Mouse (Mus musculus) myocyte (in vitro differentiated cells): Measurements from ENCODE around the gene Tmem150a. TPM values are rescaled to one million over a fixed set of nuclear protein-coding genes. Genes with fewer than 3 reads are reported as not detected.

Experiments used
- H3K27me3 ChIP-seq: one replicate; pipeline ENCODE4 v1.6.1; 2011; ENCODE audit not compliant: control insufficient read depth, insufficient read depth, insufficient read length
- H3K36me3 ChIP-seq: one replicate; pipeline ENCODE4 v1.6.1; 2011; ENCODE audit not compliant: control insufficient read depth, insufficient read depth
- H3K4me2 ChIP-seq: one replicate; pipeline ENCODE4 v1.6.1; 2011; ENCODE audit warnings: low read depth, control low read depth
- H3K4me3 ChIP-seq: one replicate; pipeline ENCODE4 v1.5.1; 2011; ENCODE audit warnings: mild to moderate bottlenecking, control low read depth, moderate library complexity
- H3K79me2 ChIP-seq: one replicate; pipeline ENCODE4 v1.6.1; 2011; ENCODE audit not compliant: control insufficient read depth, insufficient read depth
- H3ac ChIP-seq: one replicate; pipeline ENCODE4 v1.6.1; 2011; ENCODE audit not compliant: control insufficient read depth, insufficient read length
- CEBPB ChIP-seq: IDR thresholded peaks from 2 replicates; pipeline ENCODE4 v1.6.1; 2011; ENCODE audit warnings: mild to moderate bottlenecking, moderate library complexity; ENCODE audit not compliant: poor library complexity, insufficient read depth, severe bottlenecking
- E2F4 ChIP-seq: IDR thresholded peaks from one replicate; pipeline ENCODE4 v1.6.1; 2011; ENCODE audit warnings: mild to moderate bottlenecking, control low read depth, moderate library complexity; ENCODE audit not compliant: insufficient read depth
- MAX ChIP-seq: IDR thresholded peaks from one replicate; pipeline ENCODE4 v1.6.1; 2011; ENCODE audit warnings: low read depth, mild to moderate bottlenecking, control low read depth
- MYOD1 ChIP-seq, 3 experiments: IDR thresholded peaks; one replicate each; pipeline ENCODE4 v1.6.1; 2011; ENCODE audit warnings: control low read depth in 2 of 3, low read depth in 2 of 3, mild to moderate bottlenecking in 2 of 3, moderate library complexity in 1 of 3; ENCODE audit not compliant: insufficient read length in 2 of 3, control insufficient read depth in 1 of 3
- MYOG ChIP-seq, 3 experiments: IDR thresholded peaks; one replicate each; pipeline ENCODE4 v1.6.1; 2011; ENCODE audit warnings: control low read depth in 2 of 3, low read depth in 2 of 3, mild to moderate bottlenecking in 2 of 3; ENCODE audit not compliant: insufficient read length in 2 of 3, control insufficient read depth in 1 of 3, insufficient read depth in 1 of 3
- POLR2A ChIP-seq: IDR thresholded peaks from one replicate; pipeline ENCODE4 v1.6.1; 2011; ENCODE audit warnings: low read depth, mild to moderate bottlenecking, control low read depth, moderate library complexity; ENCODE audit not compliant: insufficient read length
- POLR2AphosphoS2 ChIP-seq: IDR thresholded peaks from one replicate; pipeline ENCODE4 v1.6.1; 2011; ENCODE audit warnings: low read depth, control low read depth; ENCODE audit not compliant: insufficient read length
- REST ChIP-seq: IDR thresholded peaks from one replicate; pipeline ENCODE4 v1.6.1; 2011; ENCODE audit warnings: mild to moderate bottlenecking, control low read depth, moderate library complexity; ENCODE audit not compliant: insufficient read depth, insufficient read length
- SRF ChIP-seq: IDR thresholded peaks from one replicate; pipeline ENCODE4 v1.6.1; 2011; ENCODE audit warnings: low read depth; ENCODE audit not compliant: control insufficient read depth, insufficient read length
- TCF12 ChIP-seq: IDR thresholded peaks from one replicate; pipeline ENCODE4 v1.6.1; 2011; ENCODE audit warnings: mild to moderate bottlenecking, control low read depth; ENCODE audit not compliant: poor library complexity, insufficient read depth, severe bottlenecking
- TCF3 ChIP-seq: IDR thresholded peaks from one replicate; pipeline ENCODE4 v1.6.1; 2011; ENCODE audit warnings: low read depth, control low read depth; ENCODE audit not compliant: insufficient read length
- USF1 ChIP-seq: IDR thresholded peaks from one replicate; pipeline ENCODE4 v1.6.1; 2011; ENCODE audit warnings: low read depth, mild to moderate bottlenecking, control low read depth, moderate library complexity
- polyA plus RNA-seq: library from polyadenylated mRNA; unstranded; fragments of >200 nt; fragmentation: generic; extraction: Trizol; gene quantifications from one replicate; pipeline ENCODE4 v1.2.1, GENCODE M21; 2012; ENCODE audit warnings: missing spikeins

Gene Tmem150a
- polyA plus RNA-seq, 1 experiment = 26.7 TPM

- H3K36me3 ChIP-seq = peaks cover 13% of the 10 kb centered on the region
- peak within 1 kb of the TSS; percentile 96 for H3K4me2 ChIP-seq
- H3K4me3 ChIP-seq = peak within 1 kb of the TSS; percentile 69
- peak; percentile 78 for TF ChIP-seq E2F4
- TF ChIP-seq USF1 = peak; percentile 24
- peak; percentile 94 for TF ChIP-seq POLR2AphosphoS2
- no peak for TF ChIP-seq TCF12
- peak; percentile 95 for TF ChIP-seq POLR2A
- no peak for TF ChIP-seq TCF3
- H3K79me2 ChIP-seq = peaks cover 72% of the 10 kb centered on the region
- no peaks in the 10 kb centered on the region for H3K27me3 ChIP-seq
- peak within 1 kb of the TSS; percentile 92 for H3ac ChIP-seq
Measured at GRCm38 (mm10) chr6:72345074-72345567, 10.1 kb upstream of the Tmem150a start, which contains the start of gene Usp39. Usp39 (minus strand) TSS chr6:72345184.

- Histone ChIP-seq H3K4me2 (peak overlapping the region; percentile 91), H3K27me3 (no peaks in the 10 kb centered on the region), H3K4me3 (peak overlapping the region; percentile 69), H3ac (no peak overlapping the region), H3K79me2 (peaks cover 70% of the 10 kb centered on the region), H3K36me3 (peaks cover 14% of the 10 kb centered on the region)
- no peak for TF ChIP-seq SRF
- TF ChIP-seq POLR2A = no peak
- no peak for TF ChIP-seq MYOD1 (IDR thresholded peaks at IDR 0.05; ENCODE audit: control insufficient read depth in 1 of 3, insufficient read length in 2 of 3, low read depth in 2 of 3)
- no peak for TF ChIP-seq TCF3
- TF ChIP-seq E2F4 = no peak
- no peak for TF ChIP-seq MAX
- TF ChIP-seq CEBPB = no peak
- no peak for TF ChIP-seq MYOG (IDR thresholded peaks at IDR 0.05; ENCODE audit: control insufficient read depth in 1 of 3, insufficient read depth in 1 of 3, insufficient read length in 2 of 3, low read depth in 2 of 3)
- no peak for TF ChIP-seq USF1
- TF ChIP-seq REST = no peak
- TF ChIP-seq TCF12 = no peak
- no peak for TF ChIP-seq POLR2AphosphoS2
Measured at GRCm38 (mm10) chr6:72345633-72346032, 9.6 kb upstream of the Tmem150a start.

GRCm38 (mm10) chr6:72346261-72346660 is 9.0 kb upstream of the Tmem150a start:
- H3K4me2 ChIP-seq = peak overlapping the region; percentile 75
- H3K27me3 ChIP-seq = no peaks in the 10 kb centered on the region
- H3K4me3 ChIP-seq = peak overlapping the region; percentile 53
- no peak for TF ChIP-seq SRF
- TF ChIP-seq MAX = no peak
- no peak for TF ChIP-seq REST
- TF ChIP-seq USF1 = no peak
- TF ChIP-seq TCF3 = no peak
- no peak for TF ChIP-seq POLR2AphosphoS2
- no peak for TF ChIP-seq MYOD1 (IDR thresholded peaks at IDR 0.05; ENCODE audit: control insufficient read depth in 1 of 3, insufficient read length in 2 of 3, low read depth in 2 of 3)
- no peak for TF ChIP-seq E2F4
- TF ChIP-seq CEBPB = no peak
- peaks cover 17% of the 10 kb centered on the region for H3K36me3 ChIP-seq
- H3K79me2 ChIP-seq = peaks cover 67% of the 10 kb centered on the region
- no peak overlapping the region for H3ac ChIP-seq

GRCm38 (mm10) chr6:72347166-72347941 is 7.9 kb upstream of the Tmem150a start, which contains the start of gene 0610030E20Rik:
0610030E20Rik (plus strand) TSS chr6:72347317.
- TF ChIP-seq TCF12 (no peak), CEBPB (no peak), MAX (no peak), POLR2A (peak; percentile 79), MYOD1 (IDR thresholded peaks at IDR 0.05; ENCODE audit: control insufficient read depth in 1 of 3, insufficient read length in 2 of 3, low read depth in 2 of 3) (no peak), USF1 (no peak), REST (no peak), E2F4 (no peak), SRF (no peak), MYOG (IDR thresholded peaks at IDR 0.05; ENCODE audit: control insufficient read depth in 1 of 3, insufficient read depth in 1 of 3, insufficient read length in 2 of 3, low read depth in 2 of 3) (no peak), POLR2AphosphoS2 (peak; percentile 61), TCF3 (no peak)
- Histone ChIP-seq H3K4me2 (peak within 1 kb of the TSS; percentile 75), H3K4me3 (peak within 1 kb of the TSS; percentile 53), H3K36me3 (peaks cover 17% of the 10 kb centered on the region), H3K27me3 (no peaks in the 10 kb centered on the region), H3ac (peak within 1 kb of the TSS; percentile 50), H3K79me2 (peaks cover 56% of the 10 kb centered on the region)

- Histone ChIP-seq H3K79me2 (peaks cover 46% of the 10 kb centered on the region), H3K27me3 (no peaks in the 10 kb centered on the region), H3K4me3 (peak overlapping the region; percentile 53), H3ac (no peak overlapping the region), H3K4me2 (peak overlapping the region; percentile 57), H3K36me3 (peaks cover 17% of the 10 kb centered on the region)
- no peak for TF ChIP-seq SRF
- no peak for TF ChIP-seq POLR2AphosphoS2
- no peak for TF ChIP-seq MYOD1 (IDR thresholded peaks at IDR 0.05; ENCODE audit: control insufficient read depth in 1 of 3, insufficient read length in 2 of 3, low read depth in 2 of 3)
- no peak for TF ChIP-seq TCF12
- TF ChIP-seq CEBPB = no peak
- TF ChIP-seq REST = no peak
- TF ChIP-seq POLR2A = no peak
- TF ChIP-seq TCF3 = no peak
- no peak for TF ChIP-seq MAX
- TF ChIP-seq MYOG (IDR thresholded peaks at IDR 0.05; ENCODE audit: control insufficient read depth in 1 of 3, insufficient read depth in 1 of 3, insufficient read length in 2 of 3, low read depth in 2 of 3) = no peak
- TF ChIP-seq USF1 = no peak
- no peak for TF ChIP-seq E2F4
Measured at GRCm38 (mm10) chr6:72348411-72348810, 6.8 kb upstream of the Tmem150a start.
